Mouse (Mus musculus) megakaryocyte, embryonic 14.5 days (primary cell): ENCODE measurements around the gene Ppp1r27. TPM values are rescaled to one million over a fixed set of nuclear protein-coding genes. Genes with fewer than 3 reads are reported as not detected.
A peak's percentile ranks its signal among the peaks of the same experiment; 100 is the strongest.

ENCODE experiments used
- H3K27me3 ChIP-seq: replicated peaks from 2 replicates; pipeline ENCODE3; 2012; ENCODE audit warnings: inconsistent platforms
- H3K36me3 ChIP-seq: replicated peaks from 2 replicates; pipeline ENCODE3; 2012; ENCODE audit warnings: low read length, inconsistent platforms, mixed read lengths
- H3K4me1 ChIP-seq: 2 replicates; pipeline ENCODE4 v1.6.1; 2012; ENCODE audit warnings: inconsistent platforms
- H3K4me3 ChIP-seq: replicated peaks from 2 replicates; pipeline ENCODE3; 2012; ENCODE audit warnings: moderate library complexity, mild to moderate bottlenecking, inconsistent platforms
- H3K9me3 ChIP-seq: 2 replicates; pipeline ENCODE4 v1.6.1; 2012; ENCODE audit warnings: inconsistent platforms
- FLI1 ChIP-seq: IDR thresholded peaks from 2 replicates; pipeline ENCODE4 v1.6.1; 2012; ENCODE audit warnings: low read length, inconsistent platforms, mixed read lengths
- GATA1 ChIP-seq: IDR thresholded peaks from 3 replicates; pipeline ENCODE4 v1.6.1; 2012; ENCODE audit warnings: mixed read lengths, low read length, inconsistent platforms, borderline replicate concordance
- polyA plus RNA-seq: library from polyadenylated mRNA; stranded (reverse); fragments of >175 nt; gene quantifications from 2 replicates; pipeline ENCODE4 v1.2.3, GENCODE M21; 2012; ENCODE audit warnings: low replicate concordance; ENCODE audit not compliant: insufficient read depth

The Ppp1r27 gene
- polyA plus RNA-seq, 1 experiment: 0.25 TPM

- Histone ChIP-seq H3K4me3 (peak within 1 kb of the TSS; percentile 89), H3K4me1 (peaks cover 38% of the 10 kb centered on the region), H3K27me3 (peaks cover 82% of the 10 kb centered on the region), H3K9me3 (peaks cover 2% of the 10 kb centered on the region; the same call in 1 of the 2 replicates), H3K36me3 (no peaks in the 10 kb centered on the region)
- TF ChIP-seq GATA1: no peak
- TF ChIP-seq FLI1: no peak
Observed at GRCm38 (mm10) chr11:120530085-120530964, 20.6 kb downstream of the Ppp1r27 start, which contains the start of gene Gcgr. TSS of gene Gcgr (plus strand) at chr11:120530699.

GRCm38 (mm10) chr11:120528903-120529302 is 22.0 kb downstream of the Ppp1r27 start:
- TF ChIP-seq FLI1 (no peak), GATA1 (no peak)
- Histone ChIP-seq H3K9me3 (peaks cover 5% of the 10 kb centered on the region; the same call in 1 of the 2 replicates), H3K4me3 (no peak overlapping the region), H3K27me3 (peaks cover 69% of the 10 kb centered on the region), H3K4me1 (peaks cover 31% of the 10 kb centered on the region), H3K36me3 (no peaks in the 10 kb centered on the region)

DNA sequence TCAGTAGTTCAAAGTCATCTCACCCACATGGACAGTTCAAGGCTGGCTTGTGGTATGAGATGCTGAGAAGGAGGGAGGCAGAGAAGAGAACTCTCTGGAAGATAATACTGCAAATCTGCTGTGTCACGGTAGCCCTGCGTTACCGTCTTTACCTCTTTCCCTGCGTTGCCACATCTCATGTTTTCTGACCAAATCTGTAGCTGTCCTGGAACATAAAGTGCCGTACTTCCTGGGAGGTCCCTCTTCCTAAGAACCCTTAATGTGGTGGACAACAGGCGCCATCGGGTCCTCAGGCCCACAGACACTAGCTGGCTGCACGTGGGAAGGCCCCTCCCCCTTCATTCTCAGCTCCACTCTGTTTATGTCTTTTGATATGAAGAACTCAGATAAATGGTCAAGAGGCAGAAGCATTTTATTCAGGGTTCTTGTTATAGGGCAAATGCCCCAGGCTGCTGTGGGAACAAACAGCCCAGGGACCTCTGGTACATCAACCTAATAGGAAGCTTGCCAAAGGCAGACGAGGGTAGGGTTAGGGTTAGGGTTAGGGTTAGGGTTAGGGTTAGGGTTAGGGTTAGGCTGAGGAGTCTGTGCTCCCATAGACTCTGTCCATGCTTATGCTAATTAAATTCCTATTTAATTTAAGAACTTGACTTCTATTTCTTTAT is 23.1 kb downstream of the Ppp1r27 start:
- no peak overlapping the region for H3K4me3 ChIP-seq
- peaks cover 66% of the 10 kb centered on the region for H3K27me3 ChIP-seq

DNA sequence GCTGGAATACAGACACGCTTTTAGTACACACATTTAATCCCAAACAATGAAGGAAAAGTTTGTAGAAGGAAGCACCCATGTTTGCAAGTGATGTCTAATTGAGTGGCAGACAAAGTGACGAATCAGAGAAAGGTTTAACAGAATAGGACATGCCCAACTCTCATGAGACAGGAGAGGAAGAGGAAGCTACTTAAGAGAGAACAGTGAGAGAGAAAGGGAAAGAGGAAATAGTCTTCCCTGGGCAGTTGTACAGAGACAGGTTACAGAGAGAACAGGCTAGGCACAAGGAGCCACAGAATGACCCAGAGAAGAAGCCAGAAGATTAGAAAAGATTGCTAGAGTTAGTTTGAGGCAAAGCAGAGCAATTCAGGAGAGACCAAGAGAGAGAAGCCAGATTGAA is 25.0 kb downstream of the Ppp1r27 start:
- no peak for TF ChIP-seq FLI1
- TF ChIP-seq GATA1: no peak
- H3K9me3 ChIP-seq: peaks cover 9% of the 10 kb centered on the region; the same call in 1 of the 2 replicates
- H3K27me3 ChIP-seq: peaks cover 51% of the 10 kb centered on the region
- peaks cover 2% of the 10 kb centered on the region for H3K36me3 ChIP-seq
- H3K4me1 ChIP-seq: peaks cover 25% of the 10 kb centered on the region
- no peak overlapping the region for H3K4me3 ChIP-seq

More for the DNA sequence above, 23.1 kb downstream of the Ppp1r27 start:
- peaks cover 5% of the 10 kb centered on the region; the same call in 1 of the 2 replicates for H3K9me3 ChIP-seq
- H3K36me3 ChIP-seq: no peaks in the 10 kb centered on the region
- peaks cover 31% of the 10 kb centered on the region for H3K4me1 ChIP-seq
- no peak for TF ChIP-seq GATA1
- TF ChIP-seq FLI1: no peak

DNA sequence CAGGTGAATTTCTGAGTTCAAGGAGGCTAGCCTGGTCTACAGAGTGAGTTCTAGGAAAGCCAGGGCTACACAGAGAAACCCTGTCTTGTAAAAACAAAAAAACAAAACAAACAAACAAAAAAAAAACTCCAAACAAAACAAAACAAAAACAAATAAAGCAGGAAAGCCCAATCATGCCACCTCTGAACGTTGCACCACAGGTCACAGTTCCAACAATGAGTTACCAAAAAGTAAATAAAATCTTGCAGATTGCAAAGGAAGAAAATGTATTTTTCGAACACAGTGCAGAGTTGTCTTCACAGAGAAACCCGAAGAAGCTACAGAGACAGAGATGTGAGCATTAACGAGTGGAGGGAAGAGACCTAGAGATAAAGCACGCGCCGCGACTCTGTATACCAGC is 28.4 kb downstream of the Ppp1r27 start:
- TF ChIP-seq FLI1 (no peak), GATA1 (no peak)
- Histone ChIP-seq H3K27me3 (peaks cover 17% of the 10 kb centered on the region), H3K9me3 (peaks cover 9% of the 10 kb centered on the region; the same call in 1 of the 2 replicates), H3K4me3 (no peak overlapping the region), H3K36me3 (peaks cover 2% of the 10 kb centered on the region), H3K4me1 (peaks cover 41% of the 10 kb centered on the region)

- H3K4me1 ChIP-seq: peaks cover 44% of the 10 kb centered on the region
- TF ChIP-seq FLI1 (no peak), GATA1 (no peak)
- peaks cover 2% of the 10 kb centered on the region for H3K36me3 ChIP-seq
- H3K9me3 ChIP-seq: peaks cover 9% of the 10 kb centered on the region; the same call in 1 of the 2 replicates
- H3K27me3 ChIP-seq: peaks cover 12% of the 10 kb centered on the region
- H3K4me3 ChIP-seq: no peak overlapping the region
Observed at GRCm38 (mm10) chr11:120520967-120521540, 29.9 kb downstream of the Ppp1r27 start.

DNA sequence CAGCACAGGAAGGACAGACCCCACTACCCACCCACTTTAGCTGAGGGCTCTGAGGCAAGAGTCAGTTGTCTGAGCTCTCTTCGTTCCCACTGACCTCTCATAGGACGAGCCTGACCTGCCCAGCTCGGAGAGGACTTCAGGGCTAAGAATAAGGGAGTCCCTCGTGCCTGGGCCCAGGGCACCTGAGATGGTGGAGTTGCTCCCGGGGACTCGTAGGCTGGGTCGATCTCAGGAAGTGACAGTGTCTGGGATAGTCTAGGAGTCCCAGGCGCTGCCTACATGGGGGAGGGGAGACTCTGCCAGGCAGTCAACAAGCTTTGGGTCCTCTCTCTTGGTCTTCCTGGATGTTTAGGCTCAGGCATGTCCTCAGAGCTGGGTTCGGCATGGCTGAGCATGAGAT is 30.4 kb downstream of the Ppp1r27 start:
- Histone ChIP-seq H3K9me3 (peaks cover 9% of the 10 kb centered on the region; the same call in 1 of the 2 replicates), H3K4me3 (no peak overlapping the region), H3K36me3 (peaks cover 2% of the 10 kb centered on the region), H3K27me3 (peaks cover 12% of the 10 kb centered on the region), H3K4me1 (peaks cover 50% of the 10 kb centered on the region)
- TF ChIP-seq FLI1 (no peak), GATA1 (no peak)

DNA sequence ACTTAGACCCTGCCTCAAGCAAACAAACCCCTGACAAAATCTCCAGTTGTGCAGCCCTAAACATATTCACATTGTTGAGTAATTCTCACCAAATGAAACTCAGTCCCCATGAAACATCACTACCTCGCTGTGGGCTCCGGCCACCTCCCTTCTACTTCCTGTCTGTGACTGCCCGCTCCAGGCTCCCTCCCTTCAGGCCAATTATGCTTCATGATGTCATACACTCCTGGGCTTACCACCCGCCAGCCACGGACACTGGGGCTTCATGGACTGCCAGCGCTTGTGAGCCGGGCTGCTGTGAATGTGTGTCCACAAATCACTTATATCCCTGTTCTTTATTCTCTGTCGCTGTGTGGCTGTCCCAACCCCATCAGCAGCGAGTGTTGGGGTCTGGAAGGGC is 31.2 kb downstream of the Ppp1r27 start:
- peak overlapping the region; percentile 69 for H3K4me3 ChIP-seq
- TF ChIP-seq FLI1 (no peak), GATA1 (no peak)

DNA sequence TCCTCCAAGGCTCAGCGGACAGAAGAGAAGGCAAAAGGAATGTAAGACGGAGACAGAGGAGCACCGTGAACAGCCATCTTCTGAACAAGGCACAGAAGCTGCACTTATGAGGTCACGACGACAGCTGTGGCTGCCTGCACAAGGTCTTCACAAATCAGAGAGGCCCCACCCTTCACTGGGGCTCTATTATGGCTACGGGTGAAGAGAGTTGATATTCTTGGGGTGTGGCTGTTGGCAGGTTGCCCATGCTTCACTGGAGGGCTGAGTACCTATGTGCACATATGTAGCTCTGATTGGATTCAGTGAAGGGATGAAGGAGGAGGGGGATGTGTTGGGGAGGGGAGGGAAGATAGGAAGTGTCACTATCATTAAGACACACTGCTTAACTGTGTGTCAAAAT is 32.4 kb downstream of the Ppp1r27 start:
- peak overlapping the region; percentile 78 for H3K4me3 ChIP-seq

More for the DNA sequence above, 31.2 kb downstream of the Ppp1r27 start:
- Histone ChIP-seq H3K9me3 (peaks cover 4% of the 10 kb centered on the region; the same call in 1 of the 2 replicates), H3K27me3 (peaks cover 9% of the 10 kb centered on the region), H3K36me3 (peaks cover 2% of the 10 kb centered on the region), H3K4me1 (peaks cover 50% of the 10 kb centered on the region)

More for the DNA sequence above, 32.4 kb downstream of the Ppp1r27 start:
- TF ChIP-seq FLI1 (no peak), GATA1 (no peak)
- H3K4me1 ChIP-seq: peaks cover 58% of the 10 kb centered on the region
- peaks cover 4% of the 10 kb centered on the region; the same call in 1 of the 2 replicates for H3K9me3 ChIP-seq
- H3K36me3 ChIP-seq: peaks cover 2% of the 10 kb centered on the region
- peaks cover 8% of the 10 kb centered on the region for H3K27me3 ChIP-seq
